Mouse (Mus musculus): Measurements from ENCODE around the gene Haspin. TPM values are rescaled to one million over a fixed set of nuclear protein-coding genes. Genes with fewer than 3 reads are reported as not detected.

Gene Haspin
- total RNA-seq, 2 experiments from 2014 or later, result 0.40 to 0.61 TPM

GRCm38 (mm10) chr11:73094231-73094995 is 43.7 kb downstream of the Haspin start:
- intact Hi-C loops (cut with DNase I), result no loop called here

GRCm38 (mm10) chr11:73092877-73093276 is 45.2 kb downstream of the Haspin start:
- DNase-seq (ENCODE audit: low spot score in 2 of 2), result no peak
- intact Hi-C loops (cut with DNase I), result no loop called here

More at GRCm38 (mm10) chr11:73094231-73094995, 43.7 kb downstream of the Haspin start:
- DNase-seq (ENCODE audit: low spot score in 2 of 2), result no peak

- intact Hi-C loops (cut with DNase I), result no loop called here
- DNase-seq (ENCODE audit: low spot score in 2 of 2), result no peak
Observed at GRCm38 (mm10) chr11:73092057-73092456, 46.0 kb downstream of the Haspin start.

GRCm38 (mm10) chr11:73090826-73091225 is 47.3 kb downstream of the Haspin start:
- no peak for DNase-seq (ENCODE audit: low spot score in 2 of 2)
- intact Hi-C loops (cut with DNase I), result no loop called here

- DNase-seq (ENCODE audit: low spot score in 2 of 2), result no peak
- intact Hi-C loops (cut with DNase I), result no loop called here
Observed at GRCm38 (mm10) chr11:73090283-73090682, 47.8 kb downstream of the Haspin start, which contains the start of gene Itgae. Itgae (plus strand) TSS chr11:73090583.

GRCm38 (mm10) chr11:73087700-73088480 is 50.2 kb downstream of the Haspin start:
- DNase-seq (ENCODE audit: low spot score in 2 of 2), result no peak
- intact Hi-C loops (cut with DNase I), result no loop called here

Other genes with a start within 250 kb of the Haspin start
- 1 to 10 TPM; 7.9 to 8.5 TPM for gene Atp2a3, start 177.1 kb downstream of the Haspin start, total RNA-seq (2021)
- gene P2rx1, start 139.2 kb downstream of the Haspin start, total RNA-seq (2021), result 1 to 10 TPM; 1.2 to 1.3 TPM
- gene Camkk1, start 119.3 kb downstream of the Haspin start, total RNA-seq (2021), result 10 to 100 TPM; 47.2 to 53.4 TPM
- 1 to 10 TPM; 8.0 to 9.7 TPM for gene Ncbp3, start 90.5 kb downstream of the Haspin start, total RNA-seq (2021)
- gene Itgae, start 47.7 kb downstream of the Haspin start, total RNA-seq (2021), result under 1 TPM; 0.53 to 0.55 TPM
- gene P2rx5, start 22.1 kb upstream of the Haspin start, total RNA-seq (2021), result under 1 TPM; 0.24 to 0.76 TPM
- 10 to 100 TPM; 67.0 to 70.3 TPM for gene Emc6, start 38.7 kb upstream of the Haspin start, total RNA-seq (2021)
- gene Tax1bp3, start 38.8 kb upstream of the Haspin start, total RNA-seq (2021), result 10 to 100 TPM; 14.5 to 16.3 TPM
- gene Ctns, start 60.7 kb upstream of the Haspin start, total RNA-seq (2021), result 10 to 100 TPM; 15.5 to 18.9 TPM
- 1 to 10 TPM; 2.2 TPM for gene Shpk, start 61.2 kb upstream of the Haspin start, total RNA-seq (2021)
- under 1 TPM; 0.13 to 0.42 TPM for gene Trpv1, start 96.0 kb upstream of the Haspin start, total RNA-seq (2021)
- under 1 TPM; 0.17 to 0.35 TPM for gene Trpv3, start 129.1 kb upstream of the Haspin start, total RNA-seq (2021)
- 1 to 10 TPM; 3.2 to 4.0 TPM for gene Aspa, start 191.3 kb upstream of the Haspin start, total RNA-seq (2021)
- not detected for gene Gm49340, start 191.4 kb upstream of the Haspin start, total RNA-seq (2021)
- not detected for gene Spata22, start 191.4 kb upstream of the Haspin start, total RNA-seq (2021)
- gene Olfr20, start 212.5 kb upstream of the Haspin start, total RNA-seq (2021), result not detected
- gene Olfr376, start 233.0 kb upstream of the Haspin start, total RNA-seq (2021), result not detected

All from left cerebral cortex, postnatal 14 days (tissue).